Mouse (Mus musculus): ENCODE measurements around the gene Kcnj6.

- TF ChIP-seq CTCF (IDR thresholded peaks at IDR 0.05; ENCODE audit: extremely low read depth, insufficient read depth, insufficient read length, insufficient replicate concordance) (no peak), POLR2A (IDR thresholded peaks at IDR 0.05; ENCODE audit: low read depth, low read length) (no peak)
Measured at GRCm38 (mm10) chr16:94865796-94866195, 131.7 kb downstream of the Kcnj6 start.

Data from spleen, adult 2 months (tissue).